Mouse (Mus musculus) stomach, embryonic 16.5 days (tissue): ENCODE results near the gene Akr1b7. TPM values are rescaled to one million over a fixed set of nuclear protein-coding genes. Genes with fewer than 3 reads are reported as not detected.

Experiments used
- ATAC-seq: fragments of 200-750 bp; cut with Nextera tagmentation; 2 replicates; pipeline ENCODE4 v1.8.0; 2017; ENCODE audit warnings: moderate number of reproducible peaks, moderate TSS enrichment; ENCODE audit not compliant: insufficient read depth, low FRiP score
- H3K27ac ChIP-seq: fragments of 300-500 bp; sonication (generic); 2 replicates; pipeline ENCODE4 v1.5.1; 2014; ENCODE audit warnings: low read length
- H3K27me3 ChIP-seq: fragments of 300-500 bp; sonication (generic); 2 replicates; pipeline ENCODE4 v1.6.1; 2014; ENCODE audit warnings: low read length, control low read depth, mixed read lengths; ENCODE audit not compliant: control insufficient read depth, insufficient read depth
- H3K36me3 ChIP-seq: fragments of 300-500 bp; sonication (generic); 2 replicates; pipeline ENCODE4 v1.6.1; 2014; ENCODE audit warnings: low read length; ENCODE audit not compliant: control insufficient read depth, insufficient read depth
- H3K4me1 ChIP-seq: fragments of 300-500 bp; sonication (generic); 2 replicates; pipeline ENCODE4 v1.6.1; 2014; ENCODE audit warnings: low read length, control low read depth, mixed read lengths; ENCODE audit not compliant: control insufficient read depth, insufficient read depth
- H3K4me2 ChIP-seq: fragments of 300-500 bp; sonication (generic); 2 replicates; pipeline ENCODE4 v1.6.1; 2014; ENCODE audit warnings: low read depth, low read length, mixed read lengths
- H3K4me3 ChIP-seq: fragments of 300-500 bp; sonication (generic); replicated peaks from 2 replicates; pipeline ENCODE4 v1.5.1; 2014; ENCODE audit warnings: mild to moderate bottlenecking, low read length
- H3K9ac ChIP-seq: fragments of 300-500 bp; sonication (generic); 2 replicates; pipeline ENCODE4 v1.6.1; 2014; ENCODE audit warnings: low read length
- H3K9me3 ChIP-seq: fragments of 300-500 bp; sonication (generic); replicated peaks from 2 replicates; pipeline ENCODE4 v1.6.1; 2016; ENCODE audit warnings: low read length, control low read depth; ENCODE audit not compliant: control insufficient read depth
- WGBS: fragments of 180-500 bp; shearing (Covaris S2); extraction: QIAGEN DNeasy Blood & Tissue Kit; methylation state at CpG from one replicate; pipeline ENCODE4 v1.1.7; 2014; 5-methylcytosine and 5-hydroxymethylcytosine counted together
- polyA plus RNA-seq: library from polyadenylated mRNA; unstranded; fragments of >200 nt; fragmentation: Nextera tagmentation; extraction: Ambion mirVana; gene quantifications from 2 replicates; pipeline ENCODE4 v1.2.1, GENCODE M21; 2015

Akr1b7 gene
- polyA plus RNA-seq, 1 experiment from 2014 or later, result 16.7 TPM

DNA sequence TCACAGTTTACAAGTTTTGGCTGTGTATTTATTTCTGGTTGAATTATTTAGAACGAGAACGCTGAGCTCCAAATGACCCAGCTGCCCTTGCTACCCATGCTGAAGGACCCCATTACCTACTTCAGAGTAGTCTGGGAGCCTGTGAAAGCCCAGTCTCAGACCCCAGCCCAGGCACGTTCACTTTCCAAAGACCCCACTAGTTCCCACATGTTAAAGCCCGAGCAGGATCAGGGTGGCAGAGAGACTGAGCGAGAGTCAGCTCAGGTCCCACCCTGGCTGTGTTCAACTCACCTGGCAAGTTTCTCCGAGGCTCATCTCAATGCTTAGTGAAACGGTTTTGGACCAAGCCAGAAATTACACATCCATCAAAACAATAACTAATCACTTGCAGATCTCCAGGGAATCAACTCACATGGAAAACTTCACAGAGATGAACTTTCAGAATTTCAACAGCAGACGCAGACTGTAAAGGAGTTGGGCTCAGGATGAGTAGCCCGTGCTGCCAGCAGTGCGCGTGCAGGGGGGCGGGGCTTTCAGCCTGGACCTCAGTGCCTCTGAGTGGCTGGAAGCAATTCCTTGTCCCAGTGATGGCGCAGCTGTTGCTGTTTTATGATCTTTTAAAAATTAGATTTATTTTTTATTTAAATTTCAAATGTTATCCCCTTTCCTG, 27.3 kb upstream of the Akr1b7 start:
- peak overlapping the region; percentile 72 for H3K9ac ChIP-seq
- H3K36me3 ChIP-seq, result no peaks in the 10 kb centered on the region
- H3K4me3 ChIP-seq, result peak overlapping the region; percentile 65
- H3K27me3 ChIP-seq, result no peaks in the 10 kb centered on the region
- peak; percentile 68; the same call in 1 of the 2 replicates for ATAC-seq
- 0 out of 2 replicates have a peak, but pooled peaks cover 6% of the 10 kb centered on the region for H3K4me1 ChIP-seq
- 3% methylated on average over 13 of the region's 13 CpGs for whole genome bisulfite sequencing
- peak overlapping the region; percentile 82 for H3K4me2 ChIP-seq
- H3K9me3 ChIP-seq, result no peaks in the 10 kb centered on the region
- peak overlapping the region; percentile 87 for H3K27ac ChIP-seq

DNA sequence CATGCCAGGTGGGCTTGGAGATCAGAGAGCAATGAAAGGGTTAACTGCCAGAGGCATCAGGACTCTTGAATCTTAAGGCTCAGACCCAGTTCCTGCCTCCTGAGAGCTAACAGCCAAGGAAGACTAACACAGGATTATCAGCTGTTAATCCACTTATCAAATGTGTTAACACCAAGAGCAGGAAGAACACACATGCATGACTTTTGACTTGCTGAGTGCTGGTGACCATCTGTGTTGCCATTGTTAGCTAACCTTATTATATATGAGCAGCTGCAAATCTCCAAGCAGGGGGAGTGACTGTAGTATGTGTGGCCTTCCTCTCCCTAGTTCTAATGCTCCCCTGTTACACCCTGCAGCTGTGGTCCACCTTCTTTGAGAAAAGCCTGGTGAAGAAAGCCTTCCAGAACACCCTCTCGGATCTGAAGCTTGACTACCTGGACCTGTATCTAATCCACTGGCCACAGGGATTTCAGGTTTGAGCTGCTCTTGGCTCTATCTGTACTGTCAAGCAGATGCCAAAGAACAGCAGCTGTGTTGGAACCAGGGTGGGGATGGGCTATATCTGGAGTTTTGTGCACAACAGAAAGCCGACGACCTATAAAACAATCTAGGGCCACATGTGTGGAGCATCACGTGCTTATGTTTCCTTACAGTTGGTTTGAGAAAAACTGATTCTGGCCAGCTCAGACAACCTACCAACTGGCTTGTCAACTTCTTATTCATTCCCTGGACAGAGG, 23.5 kb upstream of the Akr1b7 start:
- Histone ChIP-seq H3K27me3 (no peaks in the 10 kb centered on the region), H3K9me3 (0 out of 2 replicates have a peak, but pooled peaks cover 3% of the 10 kb centered on the region), H3K4me2 (no peak overlapping the region), H3K4me1 (0 out of 2 replicates have a peak, but pooled peaks cover 4% of the 10 kb centered on the region), H3K27ac (no peak overlapping the region), H3K4me3 (no peak overlapping the region), H3K36me3 (peaks cover 11% of the 10 kb centered on the region), H3K9ac (no peak overlapping the region)
- no peak for ATAC-seq
- 71% methylated on average over 4 of the region's 4 CpGs for WGBS

DNA sequence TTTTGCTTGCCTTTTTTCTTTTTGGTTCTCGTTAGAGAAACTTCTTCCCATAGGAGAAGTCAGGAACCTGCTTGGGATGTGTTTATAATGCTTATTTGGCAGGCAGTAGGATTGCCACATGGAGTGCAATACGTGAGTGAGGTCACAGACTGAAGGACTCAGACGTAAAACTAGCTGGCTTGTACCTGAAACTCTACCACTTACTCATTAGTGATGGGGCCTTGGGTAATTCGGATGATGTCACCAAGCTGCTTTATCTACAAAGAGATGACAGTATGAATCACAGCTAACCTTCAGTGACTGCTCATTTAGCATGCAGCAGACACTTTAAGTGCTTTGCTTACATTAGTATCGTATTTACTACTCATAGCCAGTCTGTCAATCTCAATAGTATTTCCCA, 16.2 kb upstream of the Akr1b7 start:
- Histone ChIP-seq H3K4me1 (no peaks in the 10 kb centered on the region), H3K4me2 (no peak overlapping the region), H3K9me3 (no peaks in the 10 kb centered on the region), H3K4me3 (no peak overlapping the region), H3K36me3 (peaks cover 8% of the 10 kb centered on the region), H3K27ac (no peak overlapping the region), H3K9ac (no peak overlapping the region), H3K27me3 (no peaks in the 10 kb centered on the region)
- ATAC-seq, result no peak
- 72% methylated on average over 5 of the region's 5 CpGs for WGBS

GRCm38 (mm10) chr6:34398431-34398830, 13.7 kb upstream of the Akr1b7 start:
- Histone ChIP-seq H3K9me3 (no peaks in the 10 kb centered on the region), H3K27me3 (no peaks in the 10 kb centered on the region), H3K4me2 (no peak overlapping the region), H3K9ac (no peak overlapping the region), H3K36me3 (no peaks in the 10 kb centered on the region), H3K4me3 (no peak overlapping the region), H3K27ac (no peak overlapping the region), H3K4me1 (no peaks in the 10 kb centered on the region)
- ATAC-seq, result no peak
- 78% methylated on average over 6 of the region's 6 CpGs for WGBS

DNA sequence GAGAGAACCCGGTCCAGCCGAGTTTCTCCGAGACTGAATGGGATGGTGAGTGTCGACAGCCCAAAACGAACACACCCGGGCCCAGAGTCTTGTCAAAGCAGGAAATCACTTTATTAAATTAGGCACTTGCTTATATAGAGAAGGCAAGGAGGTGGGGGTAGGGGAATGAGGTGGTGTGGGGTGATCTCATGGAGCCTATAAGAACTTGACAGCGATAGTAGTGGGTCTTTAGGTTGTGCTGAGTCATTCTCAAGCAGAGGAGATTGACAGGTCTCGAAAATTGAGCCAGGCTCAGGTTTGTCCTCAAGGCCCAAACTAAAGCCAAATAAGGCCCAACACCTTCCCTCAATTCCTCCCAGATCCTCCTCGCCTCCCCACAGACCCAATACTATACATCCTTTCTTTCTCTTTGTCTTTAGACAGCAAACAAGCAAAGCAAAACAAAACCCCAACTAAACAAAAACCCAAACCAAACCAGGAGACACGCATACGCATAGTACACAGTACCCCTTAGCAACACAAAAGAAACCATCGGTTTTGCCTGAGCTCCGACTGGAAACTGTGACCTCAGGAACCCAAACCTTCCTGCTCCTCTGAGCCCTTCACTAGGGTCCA, 12.4 kb upstream of the Akr1b7 start:
- H3K4me1 ChIP-seq, result no peaks in the 10 kb centered on the region
- 86% methylated on average over 13 of the region's 13 CpGs for WGBS
- no peaks in the 10 kb centered on the region for H3K36me3 ChIP-seq
- no peak overlapping the region for H3K27ac ChIP-seq
- no peak overlapping the region for H3K4me2 ChIP-seq
- H3K27me3 ChIP-seq, result no peaks in the 10 kb centered on the region
- no peak overlapping the region for H3K9ac ChIP-seq
- no peaks in the 10 kb centered on the region for H3K9me3 ChIP-seq
- H3K4me3 ChIP-seq, result no peak overlapping the region
- ATAC-seq, result no peak

DNA sequence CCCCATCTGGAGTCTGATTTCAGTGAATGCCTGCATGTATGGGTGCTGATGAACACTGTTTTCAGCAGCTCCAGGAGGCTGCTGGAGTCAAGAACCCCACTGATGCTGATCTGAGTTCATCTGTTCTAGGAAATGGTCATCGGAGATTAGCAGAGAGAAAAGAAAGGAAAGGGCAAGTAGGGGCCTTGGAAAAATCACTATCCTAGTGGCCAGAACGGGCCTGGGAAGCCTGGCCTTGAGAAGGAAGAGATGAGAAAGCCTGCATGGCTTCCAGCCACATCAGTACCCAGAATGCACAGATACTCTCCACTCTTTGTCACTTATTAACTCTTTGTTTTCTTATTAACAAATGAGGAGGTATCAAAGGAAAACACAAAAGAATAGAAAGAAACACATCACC, 11.4 kb upstream of the Akr1b7 start:
- Histone ChIP-seq H3K36me3 (no peaks in the 10 kb centered on the region), H3K9me3 (no peaks in the 10 kb centered on the region), H3K27ac (no peak overlapping the region), H3K27me3 (no peaks in the 10 kb centered on the region), H3K4me3 (no peak overlapping the region), H3K4me2 (no peak overlapping the region), H3K4me1 (no peaks in the 10 kb centered on the region), H3K9ac (no peak overlapping the region)
- no peak for ATAC-seq
- 72% methylated on average over 2 of the region's 2 CpGs for WGBS

DNA sequence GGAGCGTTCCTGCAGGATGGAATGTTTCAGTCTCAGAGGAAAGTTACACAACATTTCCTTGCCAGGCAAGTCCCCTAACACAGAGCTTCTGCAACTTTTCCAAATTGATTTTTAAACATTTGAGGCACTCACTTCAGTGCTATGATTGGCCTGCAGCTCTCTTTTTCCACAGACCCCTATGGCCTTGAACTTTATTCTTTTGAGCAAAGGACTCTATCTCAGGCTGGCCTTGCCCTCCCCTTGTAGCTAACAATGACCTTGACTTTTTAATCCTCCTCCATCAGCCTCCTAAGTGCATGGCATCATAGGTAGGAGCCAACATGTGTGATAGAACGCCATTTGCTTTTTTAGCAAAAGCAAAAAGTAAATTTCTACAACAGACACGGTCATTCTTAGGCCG, 5.4 kb upstream of the Akr1b7 start:
- no peak for ATAC-seq
- Histone ChIP-seq H3K27me3 (no peaks in the 10 kb centered on the region), H3K9me3 (no peaks in the 10 kb centered on the region), H3K9ac (no peak overlapping the region), H3K27ac (no peak overlapping the region), H3K4me1 (no peaks in the 10 kb centered on the region), H3K4me2 (no peak overlapping the region), H3K36me3 (no peaks in the 10 kb centered on the region), H3K4me3 (no peak overlapping the region)
- 85% methylated on average over 4 of the region's 4 CpGs for WGBS

GRCm38 (mm10) chr6:34407403-34407802, 4.7 kb upstream of the Akr1b7 start:
- no peak overlapping the region for H3K9ac ChIP-seq
- H3K36me3 ChIP-seq, result no peaks in the 10 kb centered on the region
- H3K27ac ChIP-seq, result no peak overlapping the region
- no peak overlapping the region for H3K4me3 ChIP-seq
- no peaks in the 10 kb centered on the region for H3K9me3 ChIP-seq
- WGBS, result 65% methylated on average over 10 of the region's 10 CpGs
- no peak overlapping the region for H3K4me2 ChIP-seq
- H3K4me1 ChIP-seq, result no peaks in the 10 kb centered on the region
- no peaks in the 10 kb centered on the region for H3K27me3 ChIP-seq
- ATAC-seq, result no peak

DNA sequence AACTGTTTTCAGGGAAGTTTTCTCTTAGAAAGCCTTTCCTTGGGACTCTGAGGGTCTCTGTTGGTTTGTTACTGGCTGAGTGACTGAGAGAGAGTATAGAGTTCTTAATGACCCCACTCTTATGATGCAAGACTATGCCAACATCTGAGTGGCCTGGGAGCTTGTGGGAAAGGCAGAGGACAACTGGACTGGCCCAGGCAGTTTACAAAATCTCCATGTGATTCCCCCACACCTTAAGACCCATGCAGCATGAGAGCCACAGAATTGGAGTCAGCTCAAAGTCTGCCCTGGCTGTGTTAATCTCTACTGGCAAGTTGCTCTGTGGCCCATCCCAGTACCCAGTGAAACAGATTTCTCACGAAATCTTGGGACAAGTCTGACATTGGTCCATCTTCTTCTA, 554 bp downstream of the Akr1b7 start:
- no peaks in the 10 kb centered on the region for H3K36me3 ChIP-seq
- no peak overlapping the region for H3K9ac ChIP-seq
- no peak for ATAC-seq
- no peak overlapping the region for H3K27ac ChIP-seq
- H3K4me3 ChIP-seq, result no peak overlapping the region
- H3K27me3 ChIP-seq, result no peaks in the 10 kb centered on the region
- no peaks in the 10 kb centered on the region for H3K4me1 ChIP-seq
- H3K9me3 ChIP-seq, result no peaks in the 10 kb centered on the region
- H3K4me2 ChIP-seq, result no peak overlapping the region
- WGBS, result 80% methylated on average over 1 of the region's 1 CpGs
